Mouse (Mus musculus): ENCODE measurements around the gene Dhcr24. TPM values are rescaled to one million over a fixed set of nuclear protein-coding genes. Genes with fewer than 3 reads are reported as not detected.

The Dhcr24 gene
- total RNA-seq, 2 experiments from 2014 or later: 1.5 to 2.3 TPM

GRCm38 (mm10) chr4:106630333-106631220 lies 69.7 kb downstream of the Dhcr24 start:
- DNase-seq: peak; percentile 39 to 51
- intact Hi-C loops (cut with DNase I): loop anchor here (1.0 to 5.0 kb wide), 2 partner anchors 47 to 78 kb away; partner anchors contain the start of gene Ttc4

GRCm38 (mm10) chr4:106632313-106632712 lies 71.5 kb downstream of the Dhcr24 start:
- DNase-seq: no peak

GRCm38 (mm10) chr4:106633281-106634085 lies 72.6 kb downstream of the Dhcr24 start:
- no peak for DNase-seq
- intact Hi-C loops (cut with DNase I): loop anchor here (5.0 kb wide), 1 partner anchor 44 kb away; the partner anchor contains the start of gene Ttc4

More at GRCm38 (mm10) chr4:106632313-106632712, 71.5 kb downstream of the Dhcr24 start:
- intact Hi-C loops (cut with DNase I): loop anchor here (5.0 kb wide), 1 partner anchor 45 kb away; the partner anchor contains the start of gene Ttc4

DNA sequence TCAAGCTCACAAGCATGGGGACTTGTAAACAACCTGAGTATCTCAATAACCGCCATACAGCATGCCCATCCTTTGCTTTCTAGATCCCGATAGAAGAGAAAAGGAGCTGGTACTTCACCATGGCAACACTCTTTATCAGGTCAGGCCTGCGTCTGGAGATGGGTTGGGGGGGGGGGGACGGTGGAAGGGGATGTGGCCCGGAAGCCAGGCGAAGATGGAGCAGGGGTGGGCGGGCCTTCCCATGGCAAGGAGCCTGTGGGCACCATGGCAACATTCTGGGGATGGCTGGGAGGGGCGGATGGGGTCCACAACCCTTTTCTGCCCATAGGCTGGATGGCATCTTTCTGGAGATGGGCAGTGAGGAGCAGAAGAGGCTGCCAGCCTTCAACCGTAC lies 73.2 kb downstream of the Dhcr24 start:
- intact Hi-C loops (cut with DNase I): loop anchor here (5.0 kb wide), 1 partner anchor 43 kb away; the partner anchor contains the start of gene Ttc4
- no peak for DNase-seq

Other genes starting within 250 kb of the Dhcr24 start
- gene Usp24, start 244.8 kb upstream of the Dhcr24 start, total RNA-seq (2021): 10 to 100 TPM; 50.5 to 52.6 TPM
- under 1 TPM in 1 of 2 experiments, not detected in 1; 0.08 TPM for gene Pcsk9, start 96.7 kb upstream of the Dhcr24 start, total RNA-seq (2021)
- not detected for gene Bsnd, start 68.8 kb upstream of the Dhcr24 start, total RNA-seq (2021)
- gene Lexm, start 56.2 kb downstream of the Dhcr24 start, total RNA-seq (2021): not detected
- not detected for gene Ttc22, start 61.4 kb downstream of the Dhcr24 start, total RNA-seq (2021)
- gene Pars2, start 90.0 kb downstream of the Dhcr24 start, total RNA-seq (2021): 1 to 10 TPM; 1.3 to 1.7 TPM
- 10 to 100 TPM; 21.6 to 24.4 TPM for gene Ttc4, start 117.9 kb downstream of the Dhcr24 start, total RNA-seq (2021)
- under 1 TPM; 0.47 to 0.64 TPM for gene Mroh7, start 169.9 kb downstream of the Dhcr24 start, total RNA-seq (2021)
- gene Fam151a, start 172.9 kb downstream of the Dhcr24 start, total RNA-seq (2021): not detected
- 1 to 10 TPM; 7.9 to 9.5 TPM for gene Acot11, start 244.0 kb downstream of the Dhcr24 start, total RNA-seq (2021)